Comparison of ENCODE assay signal across 8 mouse cellular contexts in genomic region chr8:71371236-71371848, GRCm38 (mm10). TPM values are rescaled to one million over a fixed set of nuclear protein-coding genes. Genes with fewer than 3 reads are reported as not detected.
DNase-seq lines count a peak whose midpoint lies in the region; ATAC-seq and TF ChIP-seq lines count a peak whose summit lies in the region.

TSS of gene Ocel1 (plus strand) at chr8:71371298.

- under 1% methylated on average over 68 of the region's 68 CpGs for WGBS in heart, embryonic 11.5 days (ENCODE audit: insufficient replicate concordance)
- under 1% methylated on average over 68 of the region's 68 CpGs for WGBS in kidney, embryonic 16.5 days
- under 1% methylated on average over 68 of the region's 68 CpGs for WGBS in liver, adult 2 months

- TF ChIP-seq CTCF in liver, adult 2 months (IDR thresholded peaks at IDR 0.05; ENCODE audit: low read depth, low read length): peak; percentile 94

- peak; percentile 98 to 99 for DNase-seq in B cell, adult 2 months
- DNase-seq in brain, adult 2 months (ENCODE audit: low read depth, low spot score): peak; percentile 99
- peak; percentile 89 for DNase-seq in liver, adult 2 months (ENCODE audit: extremely low read depth, low read depth, low spot score)
- peak; percentile 99 for DNase-seq in splenic B cell, adult 2 months (ENCODE audit: low read depth, low spot score)

- H3K4me3 ChIP-seq in heart, embryonic 11.5 days (ENCODE audit: low read depth, low read length): peak within 1 kb of the TSS; percentile 70
- H3K4me3 ChIP-seq in kidney, embryonic 16.5 days (ENCODE audit: low read length): peak within 1 kb of the TSS; percentile 52
- peak within 1 kb of the TSS; percentile 83 for H3K4me3 ChIP-seq in liver, adult 2 months (ENCODE audit: insufficient read depth, low read depth, low read length)
- H3K4me3 ChIP-seq in myocyte: peak within 1 kb of the TSS; percentile 26

- H3K36me3 ChIP-seq in heart, embryonic 11.5 days (ENCODE audit: control insufficient read depth, insufficient read depth, low read length): peaks cover 20% of the 10 kb centered on the region
- H3K36me3 ChIP-seq in kidney, embryonic 16.5 days (ENCODE audit: insufficient read depth, low read length): peaks cover 45% of the 10 kb centered on the region
- H3K36me3 ChIP-seq in liver, adult 2 months (ENCODE audit: control insufficient read depth, insufficient read depth, low read length): peaks cover 11% of the 10 kb centered on the region; the same call in 1 of the 2 replicates
- peaks cover 13% of the 10 kb centered on the region for H3K36me3 ChIP-seq in myocyte (ENCODE audit: control insufficient read depth, insufficient read depth)
- no peaks in the 10 kb centered on the region; the same call in none of the 2 replicates for H3K36me3 ChIP-seq in splenic B cell, adult 2 months (ENCODE audit: control insufficient read depth, insufficient read depth, low read length, poor library complexity, severe bottlenecking)

- no peak within 1 kb of the TSS for H3ac ChIP-seq in myocyte (ENCODE audit: control insufficient read depth, insufficient read length)

- H3K4me1 ChIP-seq in heart, embryonic 11.5 days (ENCODE audit: control insufficient read depth, insufficient read depth, low read length): peaks cover 26% of the 10 kb centered on the region
- peaks cover 36% of the 10 kb centered on the region for H3K4me1 ChIP-seq in kidney, embryonic 16.5 days (ENCODE audit: insufficient read depth, low read length)
- peaks cover 24% of the 10 kb centered on the region for H3K4me1 ChIP-seq in liver, adult 2 months (ENCODE audit: control insufficient read depth, insufficient read depth, low read length)

- H3K79me2 ChIP-seq in liver, adult 2 months (ENCODE audit: control insufficient read depth, insufficient read depth, low read length): peaks cover 12% of the 10 kb centered on the region
- no peaks in the 10 kb centered on the region for H3K79me2 ChIP-seq in myocyte (ENCODE audit: control insufficient read depth, insufficient read depth)

- H3K27ac ChIP-seq in heart, embryonic 11.5 days (ENCODE audit: low read depth, low read length): peak within 1 kb of the TSS; percentile 62
- peak within 1 kb of the TSS; percentile 43 for H3K27ac ChIP-seq in kidney, embryonic 16.5 days (ENCODE audit: low read length)
- H3K27ac ChIP-seq in liver, adult 2 months (replicated peaks; ENCODE audit: insufficient read depth, low read depth, low read length): peak within 1 kb of the TSS; percentile 95

- peak within 1 kb of the TSS; percentile 72 for H3K9ac ChIP-seq in heart, embryonic 11.5 days (ENCODE audit: low read depth, low read length)
- peak within 1 kb of the TSS; percentile 64 for H3K9ac ChIP-seq in kidney, embryonic 16.5 days (replicated peaks; ENCODE audit: low read length)
- H3K9ac ChIP-seq in liver, adult 2 months (ENCODE audit: low read depth, low read length): peak within 1 kb of the TSS; percentile 91

- peak within 1 kb of the TSS; percentile 59 for H3K4me2 ChIP-seq in heart, embryonic 11.5 days
- H3K4me2 ChIP-seq in kidney, embryonic 16.5 days (replicated peaks; ENCODE audit: low read depth, low read length): peak within 1 kb of the TSS; percentile 56
- H3K4me2 ChIP-seq in myocyte (ENCODE audit: low read depth): peak within 1 kb of the TSS; percentile 73

- ATAC-seq in erythroblast, adult 5-6 weeks (replicated peaks; ENCODE audit: low FRiP score, poor library complexity, severe bottlenecking): peak; percentile 84
- ATAC-seq in heart, embryonic 11.5 days (replicated peaks; ENCODE audit: insufficient number of reproducible peaks, low FRiP score, low TSS enrichment): peak; percentile 82
- peak; percentile 81 for ATAC-seq in kidney, embryonic 16.5 days (ENCODE audit: low FRiP score, low TSS enrichment)

- peak; percentile 72; the same call in 1 of the 2 replicates for TF ChIP-seq POLR2A in liver, adult 2 months (IDR thresholded peaks at IDR 0.05; ENCODE audit: extremely low read depth, insufficient read depth, low read length)
- peak; percentile 77 for TF ChIP-seq POLR2A in myocyte (IDR thresholded peaks at IDR 0.05; ENCODE audit: insufficient read length, low read depth)

- H3K9me3 ChIP-seq in heart, embryonic 11.5 days (replicated peaks; ENCODE audit: control insufficient read depth, low read length): no peaks in the 10 kb centered on the region
- H3K9me3 ChIP-seq in kidney, embryonic 16.5 days (ENCODE audit: low read length): no peaks in the 10 kb centered on the region

- H3K27me3 ChIP-seq in heart, embryonic 11.5 days (ENCODE audit: control insufficient read depth, insufficient read depth, low read length): no peaks in the 10 kb centered on the region
- no peaks in the 10 kb centered on the region for H3K27me3 ChIP-seq in kidney, embryonic 16.5 days (ENCODE audit: insufficient read depth, low read length)
- H3K27me3 ChIP-seq in liver, adult 2 months (ENCODE audit: control insufficient read depth, insufficient read depth, low read length): no peaks in the 10 kb centered on the region
- no peaks in the 10 kb centered on the region for H3K27me3 ChIP-seq in myocyte (ENCODE audit: control insufficient read depth, insufficient read depth, insufficient read length)
- H3K27me3 ChIP-seq in splenic B cell, adult 2 months (ENCODE audit: control insufficient read depth, insufficient read depth, low read length, poor library complexity, severe bottlenecking): no peaks in the 10 kb centered on the region

TF ChIP-seq in myocyte, 11 proteins besides CTCF, POLR2A, EP300 and RAD21:
- TF ChIP-seq TCF12 (IDR thresholded peaks at IDR 0.05; ENCODE audit: insufficient read depth, poor library complexity, severe bottlenecking) (peak; percentile 7), MAX (IDR thresholded peaks at IDR 0.05; ENCODE audit: low read depth) (no peak), MYOG (IDR thresholded peaks at IDR 0.05; ENCODE audit: control insufficient read depth in 1 of 3, insufficient read depth in 1 of 3, insufficient read length in 2 of 3, low read depth in 2 of 3) (peak in 2 of 3 experiments; percentile 54 to 86), REST (IDR thresholded peaks at IDR 0.05; ENCODE audit: insufficient read depth, insufficient read length) (no peak), USF1 (IDR thresholded peaks at IDR 0.05; ENCODE audit: low read depth) (peak; percentile 1), TCF3 (IDR thresholded peaks at IDR 0.05; ENCODE audit: insufficient read length, low read depth) (peak; percentile 41), CEBPB (IDR thresholded peaks at IDR 0.05; ENCODE audit: insufficient read depth, poor library complexity, severe bottlenecking) (no peak), POLR2AphosphoS2 (IDR thresholded peaks at IDR 0.05; ENCODE audit: insufficient read length, low read depth) (peak; percentile 79), MYOD1 (IDR thresholded peaks at IDR 0.05; ENCODE audit: control insufficient read depth in 1 of 3, insufficient read length in 2 of 3, low read depth in 2 of 3) (peak in 2 of 3 experiments; percentile 68 to 73), SRF (IDR thresholded peaks at IDR 0.05; ENCODE audit: control insufficient read depth, insufficient read length, low read depth) (peak; percentile 65), E2F4 (IDR thresholded peaks at IDR 0.05; ENCODE audit: insufficient read depth) (no peak)

RNA-seq across cellular contexts. Expression of gene Ocel1, which starts in this region (rescaled TPM):
- total RNA-seq in erythroblast, adult 5-6 weeks (2015; ENCODE audit: low replicate concordance): 2.1 and 4.0 TPM in 2 replicates
- total RNA-seq in erythroblast, adult 5-6 weeks (2017; ENCODE audit: low replicate concordance): 2.6 and 3.2 TPM in 2 replicates
- polyA plus RNA-seq in heart, embryonic 11.5 days (2014; fragmentation: Nextera tagmentation; extraction: Ambion mirVana): 2.7 and 2.9 TPM in 2 replicates
- polyA plus RNA-seq in kidney, embryonic 16.5 days (2015; fragmentation: Nextera tagmentation; extraction: Ambion mirVana): 6.1 TPM in 2 replicates
- total RNA-seq in liver, adult 2 months (2014; rRNA removed): 8.0 and 8.1 TPM in 2 replicates
- polyA plus RNA-seq in liver, adult 2 months (2012; rRNA removed): 9.2 and 17.1 TPM in 2 replicates
- 15.2 TPM for polyA plus RNA-seq in myocyte (2012; fragmentation: generic; extraction: Trizol)

Comparison
In these comparisons a context has a peak if more than half of its experiments do, and no peak if none do; other contexts are left out.
1. Peak in every context shown above with its lines: DNase-seq, ATAC-seq, H3K4me3 ChIP-seq and H3K27ac ChIP-seq.
2. H3K27ac ChIP-seq: peak in every context shown above with its lines; median percentile 95 in liver, adult 2 months; 62 in heart, embryonic 11.5 days; 43 in kidney, embryonic 16.5 days.
3. H3K4me3 ChIP-seq: peak in every context shown above with its lines; median percentile 83 in liver, adult 2 months; 70 in heart, embryonic 11.5 days; 52 in kidney, embryonic 16.5 days; 26 in myocyte.